Mouse (Mus musculus) megakaryocyte progenitor cell, adult 5-6 weeks (primary cell): ENCODE data around the gene Arhgap8. TPM values are rescaled to one million over a fixed set of nuclear protein-coding genes. Genes with fewer than 3 reads are reported as not detected.
"Not testable (repeated sequence)": the region's sequence is repeated elsewhere in the genome, so short reads cannot be mapped to it uniquely, and the experiment has no call there.

ENCODE experiments used
- ATAC-seq: replicated peaks from 2 replicates; pipeline ENCODE4 v1.8.0; 2016; ENCODE audit warnings: mild to moderate bottlenecking, moderate TSS enrichment, inconsistent platforms; ENCODE audit not compliant: poor library complexity
- total RNA-seq, 2 experiments: library from RNA; stranded (forward) in 1 of 2; stranded (reverse) in 1 of 2; fragments of 157-497, 149-512 nt in 1 of 2; fragments of 200-1000 nt in 1 of 2; gene quantifications; 2 replicates each; pipeline versions ENCODE4 v1.2.3 to v1.2.4; 2015 to 2017

The Arhgap8 gene
- total RNA-seq, 2 experiments from 2014 or later = not detected

GRCm38 (mm10) chr15:84731676-84732424 lies 12.0 kb downstream of the Arhgap8 start:
- no peak for ATAC-seq

GRCm38 (mm10) chr15:84732425-84732749 lies 12.5 kb downstream of the Arhgap8 start:
- ATAC-seq = no peak

- ATAC-seq = no peak
Observed at GRCm38 (mm10) chr15:84736346-84736993, 16.6 kb downstream of the Arhgap8 start.

- no peak for ATAC-seq
Observed at GRCm38 (mm10) chr15:84736994-84737346, 17.1 kb downstream of the Arhgap8 start.

GRCm38 (mm10) chr15:84738246-84738645 lies 18.4 kb downstream of the Arhgap8 start:
- no peak for ATAC-seq

GRCm38 (mm10) chr15:84741573-84741972 lies 21.7 kb downstream of the Arhgap8 start:
- ATAC-seq = no peak

GRCm38 (mm10) chr15:84743347-84743746 lies 23.5 kb downstream of the Arhgap8 start:
- ATAC-seq = no peak

GRCm38 (mm10) chr15:84744308-84744707 lies 24.5 kb downstream of the Arhgap8 start:
- ATAC-seq = no peak

GRCm38 (mm10) chr15:84745831-84746230 lies 26.0 kb downstream of the Arhgap8 start:
- no peak for ATAC-seq

- ATAC-seq = peak; percentile 77
Observed at GRCm38 (mm10) chr15:84754987-84755386, 35.1 kb downstream of the Arhgap8 start.

- no peak for ATAC-seq
Observed at GRCm38 (mm10) chr15:84756426-84756825, 36.6 kb downstream of the Arhgap8 start.

- peak; percentile 56; the same call in 1 of the 2 replicates for ATAC-seq
Observed at GRCm38 (mm10) chr15:84758493-84758892, 38.6 kb downstream of the Arhgap8 start.

GRCm38 (mm10) chr15:84762712-84763422 lies 43.0 kb downstream of the Arhgap8 start:
- ATAC-seq = no peak

- no peak for ATAC-seq
Observed at GRCm38 (mm10) chr15:84763423-84763812, 43.6 kb downstream of the Arhgap8 start.

- no peak for ATAC-seq
Observed at GRCm38 (mm10) chr15:84766621-84767020, 46.8 kb downstream of the Arhgap8 start.

- not testable (repeated sequence) for ATAC-seq
Observed at GRCm38 (mm10) chr15:84768531-84768930, 48.7 kb downstream of the Arhgap8 start.

- no peak for ATAC-seq
Observed at GRCm38 (mm10) chr15:84769641-84770341, 49.9 kb downstream of the Arhgap8 start.

- no peak; the same call in 1 of the 2 replicates for ATAC-seq
Observed at GRCm38 (mm10) chr15:84772191-84773111, 52.6 kb downstream of the Arhgap8 start.

- no peak for ATAC-seq
Observed at GRCm38 (mm10) chr15:84775421-84776174, 55.7 kb downstream of the Arhgap8 start.
